Comparison of ENCODE assay signal across 21 mouse cellular contexts in the genomic region with DNA sequence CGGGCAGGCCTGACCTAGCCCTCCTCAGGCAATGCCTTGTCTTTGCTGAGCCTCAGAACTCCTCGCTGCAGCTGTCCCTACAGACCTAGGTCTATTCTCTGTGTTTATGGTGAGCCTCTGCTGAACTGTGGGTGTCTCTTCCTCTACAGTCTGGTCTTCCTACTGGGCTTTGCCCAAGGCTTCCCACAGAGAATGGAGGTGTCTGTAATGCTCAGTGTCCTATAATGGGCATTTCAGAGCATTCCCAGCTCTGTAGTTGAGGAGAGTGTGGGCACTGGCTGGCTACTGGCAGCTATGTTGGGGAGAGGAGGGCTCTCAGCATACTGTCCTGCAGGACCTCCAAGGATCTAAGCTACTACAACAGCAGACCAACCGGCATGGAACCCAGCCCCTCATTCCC.
DNase-seq lines count a peak whose midpoint lies in the region; ATAC-seq and TF ChIP-seq lines count a peak whose summit lies in the region.
"Had no signal": no experiment of that assay in that cellular context is flagged by ENCODE, and none has a peak within 500 bp of the region (broad histone marks: within the 10 kb centered on the region; RNA-seq: fewer than 3 reads in every experiment).

No protein-coding gene starts in this region.

- 82% methylated on average over 3 of the region's 3 CpGs for WGBS in forebrain, embryonic 13.5 days
- 72% methylated on average over 3 of the region's 3 CpGs for WGBS in forebrain, embryonic 16.5 days
- WGBS in hindbrain, postnatal 0 days = 62% methylated on average over 3 of the region's 3 CpGs
- 84% methylated on average over 3 of the region's 3 CpGs for WGBS in hindbrain, embryonic 11.5 days
- WGBS in limb, embryonic 11.5 days = 67% methylated on average over 3 of the region's 3 CpGs

- H3K27ac ChIP-seq in forebrain, embryonic 13.5 days = peak overlapping the region; percentile 69; the same call in 1 of the 2 replicates
- no peak overlapping the region; the same call in 1 of the 2 replicates for H3K27ac ChIP-seq in forebrain, embryonic 16.5 days (ENCODE audit: low read length)
- H3K27ac ChIP-seq in hindbrain, postnatal 0 days = 0 out of 2 replicates have a peak overlapping the region, but pooled peaks have one; percentile 68
- no peak overlapping the region for H3K27ac ChIP-seq in hindbrain, embryonic 11.5 days (ENCODE audit: low read depth, low read length)
- no peak overlapping the region for H3K27ac ChIP-seq in limb, embryonic 11.5 days (replicated peaks; ENCODE audit: low read depth, low read length)
- H3K27ac ChIP-seq: gastrocnemius, adult 2 months; lung, embryonic 15.5 days; macrophage had no signal

- H3K4me2 ChIP-seq in forebrain, embryonic 13.5 days = no peak overlapping the region
- H3K4me2 ChIP-seq in forebrain, embryonic 16.5 days (ENCODE audit: low read length) = no peak overlapping the region
- H3K4me2 ChIP-seq in hindbrain, postnatal 0 days (ENCODE audit: low read depth, low read length) = no peak overlapping the region
- no peak overlapping the region for H3K4me2 ChIP-seq in hindbrain, embryonic 11.5 days (replicated peaks; ENCODE audit: low read depth, low read length)
- H3K4me2 ChIP-seq in limb, embryonic 11.5 days (ENCODE audit: low read depth, severe bottlenecking) = no peak overlapping the region
- H3K4me2 ChIP-seq: liver, embryonic 11.5 days; lung, embryonic 15.5 days had no signal

- no peaks in the 10 kb centered on the region for H3K9me3 ChIP-seq in forebrain, embryonic 13.5 days (replicated peaks)
- H3K9me3 ChIP-seq in forebrain, embryonic 16.5 days (ENCODE audit: control insufficient read depth, low read length) = no peaks in the 10 kb centered on the region
- H3K9me3 ChIP-seq in hindbrain, postnatal 0 days (ENCODE audit: low read length) = no peaks in the 10 kb centered on the region
- H3K9me3 ChIP-seq in hindbrain, embryonic 11.5 days (ENCODE audit: control insufficient read depth, low read length) = no peaks in the 10 kb centered on the region
- H3K9me3 ChIP-seq in limb, embryonic 11.5 days (ENCODE audit: control insufficient read depth, low read length) = no peaks in the 10 kb centered on the region
- H3K9me3 ChIP-seq: lung, embryonic 15.5 days had no signal

- no peak overlapping the region for H3K4me3 ChIP-seq in forebrain, embryonic 13.5 days
- H3K4me3 ChIP-seq in forebrain, embryonic 16.5 days (replicated peaks; ENCODE audit: low read length) = no peak overlapping the region
- no peak overlapping the region for H3K4me3 ChIP-seq in hindbrain, postnatal 0 days (ENCODE audit: low read length)
- H3K4me3 ChIP-seq in hindbrain, embryonic 11.5 days (ENCODE audit: low read depth, low read length) = no peak overlapping the region
- no peak overlapping the region for H3K4me3 ChIP-seq in limb, embryonic 11.5 days (ENCODE audit: low read depth, low read length)
- H3K4me3 ChIP-seq: erythroblast, embryonic 14.5 days; gastrocnemius, adult 2 months; lung, embryonic 15.5 days had no signal

- peaks cover 17% of the 10 kb centered on the region for H3K4me1 ChIP-seq in forebrain, embryonic 13.5 days
- H3K4me1 ChIP-seq in forebrain, embryonic 16.5 days (replicated peaks; ENCODE audit: control insufficient read depth, insufficient read depth, low read length) = peaks cover 12% of the 10 kb centered on the region
- H3K4me1 ChIP-seq in hindbrain, postnatal 0 days (ENCODE audit: insufficient read depth, low read length) = peaks cover 8% of the 10 kb centered on the region
- H3K4me1 ChIP-seq in hindbrain, embryonic 11.5 days (replicated peaks; ENCODE audit: control insufficient read depth, insufficient read depth, low read length) = 0 out of 2 replicates have a peak, but pooled peaks cover 4% of the 10 kb centered on the region
- H3K4me1 ChIP-seq in limb, embryonic 11.5 days (ENCODE audit: control insufficient read depth, insufficient read depth, low read length) = peaks cover 9% of the 10 kb centered on the region

- DNase-seq in hindbrain, postnatal 0 days (ENCODE audit: low spot score) = no peak
- no peak for DNase-seq in hindbrain, embryonic 11.5 days (ENCODE audit: low spot score)
- peak; percentile 53 for DNase-seq in brain, adult 2 months (ENCODE audit: low read depth, low spot score)
- DNase-seq in limb, embryonic 11.5 days (ENCODE audit: low spot score) = no peak
- no peak for DNase-seq in lung, adult 18-20 months
- no peak for DNase-seq in urinary bladder, postnatal 36 days (ENCODE audit: low spot score in 2 of 2)
- DNase-seq: adrenal gland, adult 8-10 months; cerebellum, adult 11 months; cerebellum, postnatal 14 days; gastrocnemius, adult 2 months; heart, postnatal 10 days; kidney, adult 18-20 months; kidney, postnatal 25 days; thymus, adult 18-20 months had no signal

- no peaks in the 10 kb centered on the region for H3K27me3 ChIP-seq in forebrain, embryonic 13.5 days
- no peaks in the 10 kb centered on the region for H3K27me3 ChIP-seq in forebrain, embryonic 16.5 days (replicated peaks; ENCODE audit: control insufficient read depth, insufficient read depth, low read length)
- no peaks in the 10 kb centered on the region for H3K27me3 ChIP-seq in hindbrain, postnatal 0 days (ENCODE audit: insufficient read depth, low read length)
- H3K27me3 ChIP-seq in hindbrain, embryonic 11.5 days (ENCODE audit: control insufficient read depth, insufficient read depth, low read length) = no peaks in the 10 kb centered on the region
- H3K27me3 ChIP-seq in limb, embryonic 11.5 days (ENCODE audit: control insufficient read depth, insufficient read depth, low read length) = no peaks in the 10 kb centered on the region
- H3K27me3 ChIP-seq: CH12.LX; lung, embryonic 15.5 days had no signal

- no peaks in the 10 kb centered on the region for H3K36me3 ChIP-seq in forebrain, embryonic 13.5 days (ENCODE audit: poor library complexity, severe bottlenecking)
- H3K36me3 ChIP-seq in forebrain, embryonic 16.5 days (ENCODE audit: control insufficient read depth, insufficient read depth) = no peaks in the 10 kb centered on the region
- no peaks in the 10 kb centered on the region for H3K36me3 ChIP-seq in hindbrain, postnatal 0 days (ENCODE audit: insufficient read depth, low read length)
- no peaks in the 10 kb centered on the region for H3K36me3 ChIP-seq in hindbrain, embryonic 11.5 days (ENCODE audit: control insufficient read depth, insufficient read depth, low read length)
- no peaks in the 10 kb centered on the region for H3K36me3 ChIP-seq in limb, embryonic 11.5 days (ENCODE audit: control insufficient read depth, insufficient read depth, low read length)
- H3K36me3 ChIP-seq: lung, embryonic 15.5 days had no signal

- TF ChIP-seq CTCF in hindbrain, postnatal 0 days (IDR thresholded peaks at IDR 0.05; ENCODE audit: low read depth) = no peak

- H3K9ac ChIP-seq in forebrain, embryonic 13.5 days = no peak overlapping the region
- no peak overlapping the region for H3K9ac ChIP-seq in forebrain, embryonic 16.5 days (replicated peaks; ENCODE audit: low read depth, low read length)
- H3K9ac ChIP-seq in hindbrain, postnatal 0 days (replicated peaks; ENCODE audit: low read length) = no peak overlapping the region
- no peak overlapping the region for H3K9ac ChIP-seq in hindbrain, embryonic 11.5 days (ENCODE audit: low read depth, low read length)
- 0 out of 2 replicates have a peak overlapping the region, but pooled peaks have one; percentile 2 for H3K9ac ChIP-seq in limb, embryonic 11.5 days (ENCODE audit: low read length)
- H3K9ac ChIP-seq: lung, embryonic 15.5 days had no signal

- ATAC-seq in forebrain, embryonic 13.5 days = no peak
- no peak for ATAC-seq in forebrain, embryonic 16.5 days
- no peak for ATAC-seq in hindbrain, postnatal 0 days
- ATAC-seq in hindbrain, embryonic 11.5 days (ENCODE audit: low FRiP score) = no peak
- no peak for ATAC-seq in limb, embryonic 11.5 days (ENCODE audit: insufficient number of reproducible peaks, low FRiP score, low TSS enrichment, low read depth)

Comparison
In these comparisons a context has a peak if more than half of its experiments do, and no peak if none do; other contexts are left out.
1. H3K27ac ChIP-seq: peak in forebrain, embryonic 13.5 days (single experiment) and hindbrain, postnatal 0 days (single experiment); none in forebrain, embryonic 16.5 days (single experiment), hindbrain, embryonic 11.5 days (single experiment) and limb, embryonic 11.5 days (single experiment).